Comparison of ENCODE assay signal across 10 mouse cellular contexts in genomic region chr8:118393909-118394650, GRCm38 (mm10).
A peak's percentile ranks its signal among the peaks of the same experiment; 100 is the strongest.
DNase-seq lines count a peak whose midpoint lies in the region; ATAC-seq and TF ChIP-seq lines count a peak whose summit lies in the region.
"Had no signal": no experiment of that assay in that cellular context is flagged by ENCODE, and none has a peak within 500 bp of the region (broad histone marks: within the 10 kb centered on the region; RNA-seq: fewer than 3 reads in every experiment).

No protein-coding gene starts in this region.

- H3K4me3 ChIP-seq in midbrain, postnatal 0 days (ENCODE audit: low read depth, low read length), result no peak overlapping the region
- H3K4me3 ChIP-seq in midbrain, embryonic 16.5 days (ENCODE audit: low read depth, low read length), result no peak overlapping the region
- H3K4me3 ChIP-seq in heart, embryonic 16.5 days (ENCODE audit: low read length), result no peak overlapping the region
- no peak overlapping the region for H3K4me3 ChIP-seq in midbrain, embryonic 10.5 days
- H3K4me3 ChIP-seq: limb, embryonic 13.5 days; neural tube, embryonic 12.5 days had no signal

- DNase-seq in midbrain, postnatal 0 days (ENCODE audit: low spot score), result peak; percentile 30
- peak; percentile 25 for DNase-seq in cerebellum, adult 8-10 months
- peak; percentile 89 for DNase-seq in skeletal muscle tissue, adult 2 months (ENCODE audit: low read depth, low spot score)
- no peak for DNase-seq in midbrain, embryonic 10.5 days (ENCODE audit: low spot score)
- no peak for DNase-seq in layer of hippocampus, adult 9-10 months (ENCODE audit: low spot score)

- 74% methylated on average over 7 of the region's 7 CpGs for WGBS in midbrain, postnatal 0 days
- WGBS in midbrain, embryonic 16.5 days, result 67% methylated on average over 7 of the region's 7 CpGs
- WGBS in heart, embryonic 16.5 days, result 55% methylated on average over 7 of the region's 7 CpGs
- WGBS in midbrain, embryonic 10.5 days, result 81% methylated on average over 7 of the region's 7 CpGs

- TF ChIP-seq CTCF in midbrain, postnatal 0 days (IDR thresholded peaks at IDR 0.05), result no peak

- no peaks in the 10 kb centered on the region for H3K9me3 ChIP-seq in midbrain, postnatal 0 days (ENCODE audit: low read length)
- H3K9me3 ChIP-seq in midbrain, embryonic 16.5 days (replicated peaks; ENCODE audit: control insufficient read depth, low read length, poor library complexity, severe bottlenecking), result no peaks in the 10 kb centered on the region
- H3K9me3 ChIP-seq in heart, embryonic 16.5 days (replicated peaks; ENCODE audit: control insufficient read depth, low read length), result no peaks in the 10 kb centered on the region
- H3K9me3 ChIP-seq in midbrain, embryonic 10.5 days (replicated peaks), result no peaks in the 10 kb centered on the region
- H3K9me3 ChIP-seq: limb, embryonic 13.5 days; neural tube, embryonic 12.5 days had no signal

- no peaks in the 10 kb centered on the region for H3K4me1 ChIP-seq in midbrain, postnatal 0 days (ENCODE audit: insufficient read depth, low read length)
- H3K4me1 ChIP-seq in midbrain, embryonic 16.5 days (ENCODE audit: control insufficient read depth, insufficient read depth, low read length), result no peaks in the 10 kb centered on the region
- no peaks in the 10 kb centered on the region for H3K4me1 ChIP-seq in heart, embryonic 16.5 days (ENCODE audit: control insufficient read depth, insufficient read depth, low read length)
- H3K4me1 ChIP-seq in midbrain, embryonic 10.5 days, result no peaks in the 10 kb centered on the region
- H3K4me1 ChIP-seq: limb, embryonic 13.5 days; neural tube, embryonic 12.5 days had no signal

- no peak overlapping the region for H3K4me2 ChIP-seq in midbrain, postnatal 0 days (ENCODE audit: low read depth, low read length, poor library complexity, severe bottlenecking)
- no peak overlapping the region for H3K4me2 ChIP-seq in midbrain, embryonic 16.5 days (ENCODE audit: low read length)
- no peak overlapping the region for H3K4me2 ChIP-seq in heart, embryonic 16.5 days (ENCODE audit: low read depth, low read length)
- H3K4me2 ChIP-seq: limb, embryonic 13.5 days; neural tube, embryonic 12.5 days had no signal

- no peak overlapping the region for H3K9ac ChIP-seq in midbrain, postnatal 0 days (replicated peaks; ENCODE audit: low read length, poor library complexity, severe bottlenecking)
- H3K9ac ChIP-seq in midbrain, embryonic 16.5 days (ENCODE audit: low read depth, low read length), result no peak overlapping the region
- H3K9ac ChIP-seq in heart, embryonic 16.5 days (ENCODE audit: low read length), result no peak overlapping the region
- H3K9ac ChIP-seq: limb, embryonic 13.5 days; neural tube, embryonic 12.5 days had no signal

- H3K27me3 ChIP-seq in midbrain, postnatal 0 days (ENCODE audit: insufficient read depth, low read length), result no peaks in the 10 kb centered on the region
- no peaks in the 10 kb centered on the region for H3K27me3 ChIP-seq in midbrain, embryonic 16.5 days (ENCODE audit: control insufficient read depth, insufficient read depth, low read depth, low read length)
- H3K27me3 ChIP-seq in heart, embryonic 16.5 days (ENCODE audit: control insufficient read depth, insufficient read depth, low read length), result no peaks in the 10 kb centered on the region
- no peaks in the 10 kb centered on the region for H3K27me3 ChIP-seq in midbrain, embryonic 10.5 days (ENCODE audit: low read depth, poor library complexity, severe bottlenecking)
- H3K27me3 ChIP-seq: limb, embryonic 13.5 days; neural tube, embryonic 12.5 days had no signal

- ATAC-seq in midbrain, postnatal 0 days (ENCODE audit: low FRiP score), result no peak
- ATAC-seq in midbrain, embryonic 16.5 days, result no peak
- peak; percentile 90 for ATAC-seq in heart, embryonic 16.5 days (replicated peaks; ENCODE audit: extremely low read depth, insufficient read depth, low FRiP score)
- no peak for ATAC-seq in megakaryocyte-erythroid progenitor cell, adult 5-6 weeks (replicated peaks; ENCODE audit: low FRiP score, low TSS enrichment, poor library complexity, severe bottlenecking)

- no peaks in the 10 kb centered on the region for H3K36me3 ChIP-seq in midbrain, postnatal 0 days (ENCODE audit: insufficient read depth, low read length)
- no peaks in the 10 kb centered on the region for H3K36me3 ChIP-seq in midbrain, embryonic 16.5 days (ENCODE audit: control insufficient read depth, insufficient read depth, low read length)
- no peaks in the 10 kb centered on the region for H3K36me3 ChIP-seq in heart, embryonic 16.5 days (ENCODE audit: control insufficient read depth, insufficient read depth)
- H3K36me3 ChIP-seq in midbrain, embryonic 10.5 days, result no peaks in the 10 kb centered on the region
- H3K36me3 ChIP-seq: limb, embryonic 13.5 days; neural tube, embryonic 12.5 days had no signal

- no peak overlapping the region for H3K27ac ChIP-seq in midbrain, postnatal 0 days (ENCODE audit: low read depth, low read length)
- H3K27ac ChIP-seq in midbrain, embryonic 16.5 days (ENCODE audit: low read length), result no peak overlapping the region
- H3K27ac ChIP-seq in heart, embryonic 16.5 days (ENCODE audit: low read length), result peak overlapping the region; percentile 72
- no peak overlapping the region for H3K27ac ChIP-seq in midbrain, embryonic 10.5 days (replicated peaks)
- H3K27ac ChIP-seq: limb, embryonic 13.5 days; neural tube, embryonic 12.5 days had no signal

Comparison
In these comparisons a context has a peak if more than half of its experiments do, and no peak if none do; other contexts are left out.
1. DNase-seq: peak in midbrain, postnatal 0 days (single experiment), cerebellum, adult 8-10 months (single experiment) and skeletal muscle tissue, adult 2 months (single experiment); none in midbrain, embryonic 10.5 days (single experiment) and layer of hippocampus, adult 9-10 months (single experiment).